Mouse (Mus musculus) CH12.LX (cell line): ENCODE measurements at regions not wholly inside any gene's neighbourhood (a gene's known extent, or its start where the extent isn't known, plus 50 kb on each side); places are given as distances from the start of the nearest gene placed in this dataset.

Experiments used
- DNase-seq: peaks from one replicate; pipeline ENCODE4 v3.0.0-alpha.2; 2013; ENCODE audit errors: extremely low read depth
- H3K27ac ChIP-seq: 2 replicates; pipeline ENCODE4 v1.5.1; 2012; ENCODE audit warnings: low read depth, mild to moderate bottlenecking, control low read depth, moderate library complexity; ENCODE audit not compliant: insufficient read depth
- H3K27me3 ChIP-seq: replicated peaks from 2 replicates; pipeline ENCODE3; 2012; ENCODE audit warnings: inconsistent platforms
- H3K36me3 ChIP-seq, 2 experiments: replicated peaks in 1 of 2; 2 replicates each; pipeline versions ENCODE3 to v1.6.1; 2012; ENCODE audit warnings: inconsistent platforms in 1 of 2, low read length in 1 of 2, mild to moderate bottlenecking in 1 of 2, mixed read lengths in 1 of 2, moderate library complexity in 1 of 2; ENCODE audit not compliant: control insufficient read depth in 1 of 2, insufficient read depth in 1 of 2
- H3K4me1 ChIP-seq, 2 experiments: 2 replicates each; pipeline ENCODE4 v1.6.1; 2012; ENCODE audit warnings: inconsistent platforms in 1 of 2, moderate library complexity in 1 of 2; ENCODE audit not compliant: insufficient read depth in 2 of 2, control insufficient read depth in 1 of 2
- H3K4me2 ChIP-seq: 2 replicates; pipeline ENCODE4 v1.6.1; 2012; ENCODE audit warnings: low read depth, mild to moderate bottlenecking, control low read depth; ENCODE audit not compliant: poor library complexity, insufficient read depth, severe bottlenecking
- H3K4me3 ChIP-seq, 3 experiments: fragments of 150-350 bp in 1 of 3; sonication (generic) in 1 of 3; replicated peaks in 1 of 3; 2 replicates each; pipeline versions ENCODE3 to v1.5.1; 2011 to 2012; ENCODE audit warnings: low read depth in 2 of 3, low read length in 2 of 3, mild to moderate bottlenecking in 2 of 3, moderate library complexity in 2 of 3, control low read depth in 1 of 3, improper control_type of control experiment in 1 of 3, inconsistent platforms in 1 of 3, mixed read lengths in 1 of 3; ENCODE audit not compliant: poor library complexity in 1 of 3
- H3K79me2 ChIP-seq: replicated peaks from 2 replicates; pipeline ENCODE4 v1.6.1; 2012; ENCODE audit warnings: mild to moderate bottlenecking, moderate library complexity; ENCODE audit not compliant: control insufficient read depth, poor library complexity, insufficient read depth, severe bottlenecking; ENCODE audit errors: extremely low read depth
- H3K9ac ChIP-seq: 2 replicates; pipeline ENCODE4 v1.6.1; 2012; ENCODE audit warnings: low read depth, mild to moderate bottlenecking, control low read depth, moderate library complexity; ENCODE audit not compliant: insufficient read depth
- H3K9me3 ChIP-seq: replicated peaks from 2 replicates; pipeline ENCODE3; 2012; ENCODE audit warnings: low read length, inconsistent platforms, mixed read lengths
- CHD1 ChIP-seq: IDR thresholded peaks from 2 replicates; pipeline ENCODE4 v1.6.1; 2012; ENCODE audit warnings: low read depth, low read length, improper control_type of control experiment, inconsistent platforms
- E2F4 ChIP-seq: IDR thresholded peaks from 2 replicates; pipeline ENCODE4 v1.6.1; 2011; ENCODE audit warnings: low read depth, low read length, improper control_type of control experiment; ENCODE audit not compliant: insufficient replicate concordance
- ELF1 ChIP-seq: IDR thresholded peaks from 2 replicates; pipeline ENCODE4 v1.6.1; 2014; ENCODE audit warnings: low read depth, mild to moderate bottlenecking, inconsistent platforms, low read length, improper control_type of control experiment
- EP300 ChIP-seq: IDR thresholded peaks from 2 replicates; pipeline ENCODE4 v1.6.1; 2011; ENCODE audit warnings: low read length, improper control_type of control experiment
- HCFC1 ChIP-seq: IDR thresholded peaks from 2 replicates; pipeline ENCODE4 v1.6.1; 2012; ENCODE audit warnings: low read depth, mild to moderate bottlenecking, inconsistent platforms, low read length, improper control_type of control experiment
- JUND ChIP-seq: conservative IDR thresholded peaks from 2 replicates; pipeline ENCODE4 v1.6.1; 2011; ENCODE audit warnings: low read depth, low read length, improper control_type of control experiment
- MAFK ChIP-seq: IDR thresholded peaks from 2 replicates; pipeline ENCODE4 v1.6.1; 2011; ENCODE audit warnings: low read length, improper control_type of control experiment; ENCODE audit not compliant: insufficient replicate concordance
- MXI1 ChIP-seq: IDR thresholded peaks from 2 replicates; pipeline ENCODE4 v1.6.1; 2011; ENCODE audit warnings: mild to moderate bottlenecking, low read depth, low read length, improper control_type of control experiment
- PAX5 ChIP-seq: IDR thresholded peaks from 2 replicates; pipeline ENCODE4 v1.6.1; 2012; ENCODE audit warnings: low read length, inconsistent platforms, mixed read lengths
- POLR2A ChIP-seq: IDR thresholded peaks from 2 replicates; pipeline ENCODE4 v1.6.1; 2011; ENCODE audit warnings: low read depth, mild to moderate bottlenecking, improper control_type of control experiment, low read length
- TBP ChIP-seq: conservative IDR thresholded peaks from 2 replicates; pipeline ENCODE4 v1.6.1; 2011; ENCODE audit warnings: low read depth, low read length, improper control_type of control experiment
- TCF12 ChIP-seq: IDR thresholded peaks from 2 replicates; pipeline ENCODE4 v1.6.1; 2014; ENCODE audit warnings: low read depth, mild to moderate bottlenecking, inconsistent platforms, low read length, improper control_type of control experiment
- USF1 ChIP-seq: IDR thresholded peaks from 2 replicates; pipeline ENCODE4 v1.6.1; 2014; ENCODE audit warnings: low read depth, mild to moderate bottlenecking, inconsistent platforms, low read length, improper control_type of control experiment
- dilution Hi-C: fragments of 300-500 bp; cut with MboI; formaldehyde crosslinking; loops from 2 replicates; pipeline ENCODE4 v1.14.3; 2020; ENCODE audit warnings: low sequenced_read_pairs; ENCODE audit not compliant: extremely low pct_unique_long_range_greater_than_20kb, extremely low pct_ligation_motif_present
- in situ Hi-C: fragments of 300-500 bp; cut with MboI; formaldehyde crosslinking; loops from 3 replicates; pipeline ENCODE4 v1.14.3; 2019; ENCODE audit warnings: low sequenced_read_pairs, low pct_ligation_motif_present, low pct_unique_long_range_greater_than_20kb, mixed read lengths

- no peak overlapping the region for H3K4me3 ChIP-seq
- H3K79me2 ChIP-seq: no peaks in the 10 kb centered on the region
- no peaks in the 10 kb centered on the region; a peak in 1 of 4 replicates for H3K4me1 ChIP-seq
- no peak overlapping the region for H3K27ac ChIP-seq
- no peak overlapping the region for H3K9ac ChIP-seq
- H3K27me3 ChIP-seq: no peaks in the 10 kb centered on the region
- TF ChIP-seq TBP (no peak), HCFC1 (no peak), E2F4 (no peak)
- peaks cover 13% of the 10 kb centered on the region for H3K9me3 ChIP-seq
- H3K36me3 ChIP-seq: no peaks in the 10 kb centered on the region
- no peak overlapping the region for H3K4me2 ChIP-seq
- no peak for DNase-seq
- in situ Hi-C loops: no loop called here
- dilution Hi-C loops: no loop called here
These were observed 247.9 kb upstream of the Stt3b start for GRCm38 (mm10) chr9:115558131-115558530.

GRCm38 (mm10) chr9:115559521-115559920 is 249.3 kb upstream of the Stt3b start:
- peaks cover 13% of the 10 kb centered on the region for H3K9me3 ChIP-seq
- no peaks in the 10 kb centered on the region for H3K36me3 ChIP-seq
- H3K27me3 ChIP-seq: no peaks in the 10 kb centered on the region
- TF ChIP-seq POLR2A: no peak
- TF ChIP-seq TCF12: no peak
- TF ChIP-seq EP300: no peak
- no peak for TF ChIP-seq JUND
- no peak for TF ChIP-seq CHD1
- TF ChIP-seq MAFK: no peak
- TF ChIP-seq MXI1: no peak
- no peaks in the 10 kb centered on the region for H3K79me2 ChIP-seq
- dilution Hi-C loops (no loop called here), in situ Hi-C loops (no loop called here)
- H3K9ac ChIP-seq: no peak overlapping the region
- no peak for DNase-seq
- H3K4me2 ChIP-seq: no peak overlapping the region
- H3K4me3 ChIP-seq: no peak overlapping the region
- H3K27ac ChIP-seq: no peak overlapping the region
- peaks cover 0 to 4% of the 10 kb centered on the region in 2 experiments; a peak in 1 of 4 replicates for H3K4me1 ChIP-seq

- Histone ChIP-seq H3K4me1 (peaks cover 0 to 4% of the 10 kb centered on the region in 2 experiments; a peak in 1 of 4 replicates), H3K4me3 (no peak overlapping the region), H3K27me3 (no peaks in the 10 kb centered on the region), H3K79me2 (no peaks in the 10 kb centered on the region), H3K4me2 (no peak overlapping the region), H3K27ac (no peak overlapping the region), H3K9ac (no peak overlapping the region), H3K9me3 (peaks cover 13% of the 10 kb centered on the region), H3K36me3 (no peaks in the 10 kb centered on the region)
- TF ChIP-seq PAX5: no peak
- no peak for TF ChIP-seq ELF1
- TF ChIP-seq USF1: no peak
- no peak for DNase-seq
- dilution Hi-C loops: no loop called here
- in situ Hi-C loops: no loop called here
These were observed 251.0 kb upstream of the Stt3b start for GRCm38 (mm10) chr9:115561207-115561606.
